Mouse (Mus musculus): Measurements from ENCODE around the gene Phactr1. TPM values are rescaled to one million over a fixed set of nuclear protein-coding genes. Genes with fewer than 3 reads are reported as not detected.

The Phactr1 gene
- total RNA-seq, 2 experiments from 2014 or later = 301 to 307 TPM

GRCm38 (mm10) chr13:43172036-43172713 lies 491.8 kb downstream of the Phactr1 start:
- no peak for DNase-seq (ENCODE audit: low spot score in 2 of 2)

GRCm38 (mm10) chr13:43173262-43173661 lies 492.8 kb downstream of the Phactr1 start:
- peak; percentile 79 to 94 for DNase-seq (ENCODE audit: low spot score in 2 of 2)

- no peak for DNase-seq (ENCODE audit: low spot score in 2 of 2)
These were observed 496.3 kb downstream of the Phactr1 start for GRCm38 (mm10) chr13:43176676-43177075.

- DNase-seq (ENCODE audit: low spot score in 2 of 2) = no peak
These were observed 496.9 kb downstream of the Phactr1 start for GRCm38 (mm10) chr13:43177317-43177716.

GRCm38 (mm10) chr13:43181104-43181503 lies 500.7 kb downstream of the Phactr1 start:
- no peak for DNase-seq (ENCODE audit: low spot score in 2 of 2)

GRCm38 (mm10) chr13:43182465-43183201 lies 502.2 kb downstream of the Phactr1 start:
- DNase-seq (ENCODE audit: low spot score in 2 of 2) = peak; percentile 67 to 93

GRCm38 (mm10) chr13:43183248-43184055 lies 503.0 kb downstream of the Phactr1 start:
- DNase-seq (ENCODE audit: low spot score in 2 of 2) = no peak

- no peak for DNase-seq (ENCODE audit: low spot score in 2 of 2)
These were observed 507.3 kb downstream of the Phactr1 start for GRCm38 (mm10) chr13:43187736-43188135.

Measured in layer of hippocampus, adult 18-20 months (tissue).